Mouse (Mus musculus) embryonic fibroblast, embryonic 13.5 days (primary cell): ENCODE results near the gene Stx6.
"Not testable (repeated sequence)": the region's sequence is repeated elsewhere in the genome, so short reads cannot be mapped to it uniquely, and the experiment has no call there.

Experiments
- CTCF ChIP-seq: IDR thresholded peaks from 2 replicates; pipeline ENCODE4 v1.5.1; 2011; ENCODE audit warnings: mild to moderate bottlenecking, control low read depth, low read length, moderate library complexity, borderline replicate concordance; ENCODE audit not compliant: insufficient read depth
- POLR2A ChIP-seq: IDR thresholded peaks from 2 replicates; pipeline ENCODE4 v1.6.1; 2011; ENCODE audit warnings: low read depth, mild to moderate bottlenecking, control low read depth, low read length, moderate library complexity

DNA sequence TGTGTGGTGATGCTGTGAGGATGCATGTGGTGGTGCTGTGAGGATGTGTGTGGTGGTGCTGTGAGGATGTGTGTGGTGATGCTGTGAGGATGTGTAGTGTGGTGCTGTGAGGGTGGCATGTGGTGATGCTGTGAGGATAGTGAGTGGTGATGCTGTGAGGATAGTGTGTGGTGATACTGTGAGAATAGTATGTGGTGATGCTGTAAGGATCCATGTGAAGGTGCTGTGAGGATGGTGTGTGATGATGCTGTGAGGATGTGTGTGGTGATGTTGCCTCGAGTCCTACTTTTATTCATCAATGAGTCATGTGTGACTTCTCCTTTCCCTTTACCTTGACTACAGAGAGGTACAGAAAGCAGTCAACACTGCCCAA, 15.1 kb downstream of the Stx6 start:
- not testable (repeated sequence) for TF ChIP-seq CTCF, POLR2A
